Mouse (Mus musculus) liver, embryonic 15.5 days (tissue): ENCODE results near the gene Eif1ad. TPM values are rescaled to one million over a fixed set of nuclear protein-coding genes. Genes with fewer than 3 reads are reported as not detected.
"Not testable (repeated sequence)": the region's sequence is repeated elsewhere in the genome, so short reads cannot be mapped to it uniquely, and the experiment has no call there.

Source experiments
- ATAC-seq: fragments of 200-750 bp; cut with Nextera tagmentation; 2 replicates; pipeline ENCODE4 v1.8.0; 2017; ENCODE audit warnings: moderate number of reproducible peaks, mild to moderate bottlenecking, moderate library complexity; ENCODE audit not compliant: insufficient read depth
- H3K27ac ChIP-seq: fragments of 300-500 bp; sonication (generic); replicated peaks from 2 replicates; pipeline ENCODE4 v1.5.1; 2015; ENCODE audit warnings: mild to moderate bottlenecking, inconsistent platforms
- H3K27me3 ChIP-seq: fragments of 300-500 bp; sonication (generic); 2 replicates; pipeline ENCODE4 v1.6.1; 2015; ENCODE audit warnings: mild to moderate bottlenecking, inconsistent platforms
- H3K36me3 ChIP-seq: fragments of 300-500 bp; sonication (generic); replicated peaks from 2 replicates; pipeline ENCODE4 v1.6.1; 2015; ENCODE audit warnings: moderate library complexity, mild to moderate bottlenecking, inconsistent platforms
- H3K4me1 ChIP-seq: fragments of 300-500 bp; sonication (generic); replicated peaks from 2 replicates; pipeline ENCODE4 v1.6.1; 2015; ENCODE audit warnings: inconsistent platforms
- H3K4me2 ChIP-seq: fragments of 300-500 bp; sonication (generic); 2 replicates; pipeline ENCODE4 v1.6.1; 2015; ENCODE audit warnings: moderate library complexity, mild to moderate bottlenecking, inconsistent platforms
- H3K4me3 ChIP-seq: fragments of 300-500 bp; sonication (generic); replicated peaks from 2 replicates; pipeline ENCODE4 v1.5.1; 2015; ENCODE audit warnings: mild to moderate bottlenecking, inconsistent platforms
- H3K9ac ChIP-seq: fragments of 300-500 bp; sonication (generic); 2 replicates; pipeline ENCODE4 v1.6.1; 2015; ENCODE audit warnings: moderate library complexity, mild to moderate bottlenecking, inconsistent platforms
- H3K9me3 ChIP-seq: fragments of 300-500 bp; sonication (generic); replicated peaks from 2 replicates; pipeline ENCODE4 v1.6.1; 2016; ENCODE audit warnings: inconsistent platforms
- WGBS: fragments of 180-500 bp; shearing (Covaris S2); methylation state at CpG from one replicate; pipeline ENCODE4 v1.1.7; 2015; ENCODE audit warnings: mixed read lengths; ENCODE audit not compliant: insufficient replicate concordance; 5-methylcytosine and 5-hydroxymethylcytosine counted together
- polyA plus RNA-seq: library from polyadenylated mRNA; unstranded; fragments of >200 nt; fragmentation: Nextera tagmentation; extraction: Ambion mirVana; gene quantifications from 2 replicates; pipeline ENCODE4 v1.2.1, GENCODE M21; 2015

The Eif1ad gene
- polyA plus RNA-seq, 1 experiment from 2014 or later: 26.0 TPM

GRCm38 (mm10) chr19:5349502-5349873 lies 17.1 kb upstream of the Eif1ad start, which contains the start of gene Cst6:
Cst6 (minus strand) TSS chr19:5349574.
- peak within 1 kb of the TSS; percentile 46 for H3K9ac ChIP-seq
- ATAC-seq, H3K9me3 ChIP-seq, H3K27ac ChIP-seq, H3K4me1 ChIP-seq, H3K27me3 ChIP-seq, H3K36me3 ChIP-seq: not testable (repeated sequence)
- H3K4me2 ChIP-seq: peak within 1 kb of the TSS; percentile 76
- peak within 1 kb of the TSS; percentile 47 for H3K4me3 ChIP-seq
- WGBS: 52% methylated on average over 6 of the region's 6 CpGs

- H3K27me3 ChIP-seq: peaks cover 5% of the 10 kb centered on the region; the same call in 1 of the 2 replicates
- ATAC-seq: no peak
- H3K4me2 ChIP-seq: no peak overlapping the region
- no peak overlapping the region for H3K9ac ChIP-seq
- H3K27ac ChIP-seq: no peak overlapping the region
- WGBS: 63% methylated on average over 2 of the region's 2 CpGs
- H3K4me1 ChIP-seq: peaks cover 6% of the 10 kb centered on the region
- H3K9me3 ChIP-seq: no peaks in the 10 kb centered on the region
- H3K4me3 ChIP-seq: no peak overlapping the region
- H3K36me3 ChIP-seq: no peaks in the 10 kb centered on the region
Measured at GRCm38 (mm10) chr19:5353609-5354008, 12.9 kb upstream of the Eif1ad start.

GRCm38 (mm10) chr19:5356080-5356479 lies 10.5 kb upstream of the Eif1ad start:
- no peak for ATAC-seq
- Histone ChIP-seq H3K27me3 (no peaks in the 10 kb centered on the region), H3K9me3 (no peaks in the 10 kb centered on the region), H3K4me2 (no peak overlapping the region), H3K36me3 (no peaks in the 10 kb centered on the region), H3K4me3 (no peak overlapping the region), H3K4me1 (no peaks in the 10 kb centered on the region), H3K27ac (no peak overlapping the region), H3K9ac (no peak overlapping the region)
- WGBS: no CpG with 5 or more reads among the region's 1 CpGs

GRCm38 (mm10) chr19:5362186-5362585 lies 4.4 kb upstream of the Eif1ad start:
- WGBS: 77% methylated on average over 2 of the region's 2 CpGs
- Histone ChIP-seq H3K27me3 (no peaks in the 10 kb centered on the region), H3K9me3 (no peaks in the 10 kb centered on the region), H3K27ac (no peak overlapping the region), H3K4me2 (no peak overlapping the region), H3K4me1 (peaks cover 24% of the 10 kb centered on the region), H3K9ac (no peak overlapping the region), H3K4me3 (no peak overlapping the region), H3K36me3 (peaks cover 16% of the 10 kb centered on the region)
- ATAC-seq: no peak

- 0 out of 2 replicates have a peak overlapping the region, but pooled peaks have one; percentile 21 for H3K9ac ChIP-seq
- H3K36me3 ChIP-seq: peaks cover 28% of the 10 kb centered on the region
- no peak overlapping the region for H3K4me3 ChIP-seq
- no peaks in the 10 kb centered on the region for H3K27me3 ChIP-seq
- no peak for ATAC-seq
- no peaks in the 10 kb centered on the region for H3K9me3 ChIP-seq
- H3K27ac ChIP-seq: no peak overlapping the region
- 74% methylated on average over 2 of the region's 2 CpGs for WGBS
- peaks cover 40% of the 10 kb centered on the region for H3K4me1 ChIP-seq
- H3K4me2 ChIP-seq: no peak overlapping the region
Measured at GRCm38 (mm10) chr19:5364124-5364523, 2.4 kb upstream of the Eif1ad start.

GRCm38 (mm10) chr19:5365751-5366150 lies 790 bp upstream of the Eif1ad start:
- 3% methylated on average over 11 of the region's 11 CpGs for WGBS
- Histone ChIP-seq H3K9me3 (no peaks in the 10 kb centered on the region), H3K36me3 (peaks cover 44% of the 10 kb centered on the region), H3K27me3 (no peaks in the 10 kb centered on the region), H3K9ac (peak overlapping the region; percentile 81), H3K27ac (peak overlapping the region; percentile 95; the same call in 1 of the 2 replicates), H3K4me2 (peak overlapping the region; percentile 93), H3K4me3 (peak overlapping the region; percentile 78), H3K4me1 (peaks cover 40% of the 10 kb centered on the region)
- ATAC-seq: no peak

- Histone ChIP-seq H3K27ac (peak within 1 kb of the TSS; percentile 95), H3K4me2 (peak within 1 kb of the TSS; percentile 93), H3K27me3 (no peaks in the 10 kb centered on the region), H3K4me1 (peaks cover 40% of the 10 kb centered on the region), H3K9ac (peak within 1 kb of the TSS; percentile 81), H3K36me3 (peaks cover 54% of the 10 kb centered on the region), H3K9me3 (no peaks in the 10 kb centered on the region), H3K4me3 (peak within 1 kb of the TSS; percentile 78)
- ATAC-seq: peak; percentile 4
- under 1% methylated on average over 33 of the region's 33 CpGs for WGBS
Measured at GRCm38 (mm10) chr19:5367053-5367359, 465 bp downstream of the Eif1ad start, which contains the start of gene Banf1. Banf1 (minus strand) TSS chr19:5367168.

GRCm38 (mm10) chr19:5367455-5367854 lies 914 bp downstream of the Eif1ad start:
- Histone ChIP-seq H3K4me3 (peak overlapping the region; percentile 78), H3K9ac (peak overlapping the region; percentile 81), H3K9me3 (no peaks in the 10 kb centered on the region), H3K4me2 (peak overlapping the region; percentile 93), H3K27ac (peak overlapping the region; percentile 95), H3K36me3 (peaks cover 59% of the 10 kb centered on the region), H3K27me3 (no peaks in the 10 kb centered on the region), H3K4me1 (peaks cover 40% of the 10 kb centered on the region)
- no peak for ATAC-seq
- 8% methylated on average over 11 of the region's 11 CpGs for whole genome bisulfite sequencing

- H3K9ac ChIP-seq: no peak overlapping the region
- H3K4me2 ChIP-seq: no peak overlapping the region
- peaks cover 19% of the 10 kb centered on the region for H3K4me1 ChIP-seq
- no peaks in the 10 kb centered on the region for H3K9me3 ChIP-seq
- H3K36me3 ChIP-seq: peaks cover 56% of the 10 kb centered on the region
- no peak for ATAC-seq
- H3K4me3 ChIP-seq: no peak overlapping the region
- no peaks in the 10 kb centered on the region for H3K27me3 ChIP-seq
- H3K27ac ChIP-seq: no peak overlapping the region
- 70% methylated on average over 3 of the region's 3 CpGs for WGBS
Measured at GRCm38 (mm10) chr19:5370932-5371331, 4.4 kb downstream of the Eif1ad start.

- Histone ChIP-seq H3K4me1 (peaks cover 11% of the 10 kb centered on the region), H3K36me3 (peaks cover 67% of the 10 kb centered on the region), H3K9me3 (no peaks in the 10 kb centered on the region), H3K27me3 (no peaks in the 10 kb centered on the region), H3K4me3 (no peak overlapping the region), H3K4me2 (no peak overlapping the region), H3K27ac (no peak overlapping the region), H3K9ac (no peak overlapping the region)
- ATAC-seq: no peak
- WGBS: 82% methylated on average over 7 of the region's 7 CpGs
Measured at GRCm38 (mm10) chr19:5372724-5373123, 6.2 kb downstream of the Eif1ad start.

- Histone ChIP-seq H3K27me3 (no peaks in the 10 kb centered on the region), H3K9ac (no peak overlapping the region), H3K4me1 (no peaks in the 10 kb centered on the region), H3K4me2 (no peak overlapping the region), H3K4me3 (no peak overlapping the region), H3K9me3 (no peaks in the 10 kb centered on the region), H3K36me3 (peaks cover 69% of the 10 kb centered on the region), H3K27ac (no peak overlapping the region)
- no peak for ATAC-seq
- 75% methylated on average over 4 of the region's 4 CpGs for WGBS
Measured at GRCm38 (mm10) chr19:5374177-5374576, 7.6 kb downstream of the Eif1ad start.

GRCm38 (mm10) chr19:5374748-5375147 lies 8.2 kb downstream of the Eif1ad start:
- no peak for ATAC-seq
- Histone ChIP-seq H3K4me2 (no peak overlapping the region), H3K4me1 (no peaks in the 10 kb centered on the region), H3K9ac (no peak overlapping the region), H3K9me3 (no peaks in the 10 kb centered on the region), H3K27ac (no peak overlapping the region), H3K4me3 (no peak overlapping the region), H3K36me3 (peaks cover 69% of the 10 kb centered on the region), H3K27me3 (no peaks in the 10 kb centered on the region)
- 64% methylated on average over 4 of the region's 4 CpGs for WGBS
